Mouse (Mus musculus) 3134 (cell line): Measurements from ENCODE around the gene Tmem81.
"Not testable (repeated sequence)": the region's sequence is repeated elsewhere in the genome, so short reads cannot be mapped to it uniquely, and the experiment has no call there.

Experiments used
- DNase-seq: peaks from one replicate; pipeline ENCODE4 v3.0.0-alpha.2; 2011; ENCODE audit warnings: low spot score; ENCODE audit not compliant: insufficient read length; ENCODE audit errors: extremely low read depth

The Tmem81 gene

DNA sequence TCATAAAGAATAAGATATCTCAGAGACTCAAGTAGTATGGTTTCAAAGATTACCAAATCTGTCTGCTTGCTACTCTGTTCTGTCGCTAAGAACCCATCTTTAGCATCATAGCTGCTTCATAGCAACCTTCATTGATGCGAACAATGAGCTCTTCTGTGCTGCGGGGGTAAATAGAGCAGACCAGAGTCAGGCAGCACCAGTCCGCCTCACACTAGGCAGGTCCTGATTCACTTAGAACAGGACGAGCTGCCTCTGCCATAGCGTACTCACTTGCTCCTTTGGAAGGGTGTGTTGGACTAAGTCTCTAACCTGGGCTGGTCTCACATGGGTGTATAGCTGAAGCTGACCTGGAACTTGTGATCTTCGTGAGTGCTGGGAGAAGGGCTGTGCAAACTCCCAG, at the start of gene Tmem81:
TSS of gene Tmem81 (plus strand) at position 173 of the 400 bp plus-strand sequence.
- no peak for DNase-seq

DNA sequence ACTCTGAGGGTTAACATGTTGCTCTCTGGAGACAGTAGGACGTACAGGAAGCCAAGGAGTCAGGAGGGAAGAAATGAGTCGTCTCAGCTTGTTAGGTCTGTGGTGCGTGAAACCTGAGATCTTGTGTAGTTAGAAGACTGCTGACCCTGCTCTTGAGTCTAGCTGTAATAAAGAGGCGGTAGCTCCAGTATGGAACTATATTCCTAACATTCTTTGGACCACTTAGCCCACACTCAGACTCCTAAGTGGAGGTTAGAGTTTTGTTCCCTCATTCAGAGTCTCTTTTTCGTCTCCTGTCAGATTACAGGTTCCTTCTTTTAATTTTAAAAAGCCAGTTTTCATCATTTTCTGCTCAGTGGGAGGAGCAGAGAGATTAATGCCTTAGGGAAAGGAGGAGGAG, 41.4 kb upstream of the Tmem81 start:
- no peak for DNase-seq

DNA sequence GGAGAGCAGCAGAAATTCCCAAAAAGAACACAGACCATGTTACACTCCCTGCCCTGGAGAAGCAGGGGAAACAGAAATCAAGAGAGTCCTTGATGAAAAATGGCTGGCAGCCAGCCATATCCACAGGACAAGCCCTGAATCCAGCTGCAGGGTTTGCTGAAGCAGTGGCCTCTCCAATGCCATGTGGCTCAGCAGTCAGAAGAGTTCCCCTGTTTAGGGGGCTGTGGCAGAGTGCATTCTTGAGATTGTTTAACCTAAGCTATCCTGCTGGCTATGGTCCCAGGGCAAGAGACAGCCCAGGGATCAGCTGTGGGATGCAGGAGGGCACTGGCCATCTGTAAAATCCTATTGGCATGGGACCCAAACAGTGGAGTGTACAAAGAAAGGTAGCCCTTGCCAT, 37.1 kb upstream of the Tmem81 start:
- DNase-seq: no peak

DNA sequence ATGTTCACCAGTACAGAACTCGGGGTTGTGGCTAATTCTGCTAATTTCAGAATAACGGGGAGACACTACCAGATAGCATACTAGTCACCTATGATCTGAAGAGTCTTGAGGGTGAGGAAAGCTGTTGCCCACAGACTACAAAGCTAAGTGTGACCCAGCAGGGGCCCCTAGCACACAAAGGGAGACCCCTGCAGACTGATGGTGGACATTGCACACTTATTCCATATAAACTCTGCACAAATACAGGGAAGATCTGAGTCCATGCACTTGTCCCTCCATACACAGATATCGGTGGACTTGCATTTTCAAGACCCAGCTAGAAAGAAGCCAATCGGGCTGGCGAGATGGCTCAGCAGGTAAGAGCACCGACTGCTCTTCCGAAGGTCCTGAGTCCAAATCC, 36.5 kb upstream of the Tmem81 start:
- no peak for DNase-seq

DNA sequence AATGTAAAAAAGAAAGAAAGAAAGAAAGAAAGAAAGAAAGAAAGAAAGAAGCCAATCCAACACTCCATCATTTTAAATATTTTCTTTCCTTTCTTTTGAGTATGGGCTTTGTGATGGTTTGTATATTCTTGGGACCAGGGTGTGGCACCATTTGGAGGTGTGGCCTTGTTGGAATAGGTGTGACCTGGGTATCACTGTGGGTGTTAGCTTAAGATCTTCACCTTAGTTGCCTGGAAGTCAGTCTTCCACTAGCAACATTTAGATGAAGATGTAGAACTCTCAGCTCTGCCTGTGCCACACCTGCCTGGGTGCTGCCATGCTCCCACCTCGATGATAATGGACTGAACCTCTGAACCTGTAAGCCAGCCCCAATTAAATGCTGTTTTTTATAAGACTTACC, 36.0 kb upstream of the Tmem81 start:
- not testable (repeated sequence) for DNase-seq

DNA sequence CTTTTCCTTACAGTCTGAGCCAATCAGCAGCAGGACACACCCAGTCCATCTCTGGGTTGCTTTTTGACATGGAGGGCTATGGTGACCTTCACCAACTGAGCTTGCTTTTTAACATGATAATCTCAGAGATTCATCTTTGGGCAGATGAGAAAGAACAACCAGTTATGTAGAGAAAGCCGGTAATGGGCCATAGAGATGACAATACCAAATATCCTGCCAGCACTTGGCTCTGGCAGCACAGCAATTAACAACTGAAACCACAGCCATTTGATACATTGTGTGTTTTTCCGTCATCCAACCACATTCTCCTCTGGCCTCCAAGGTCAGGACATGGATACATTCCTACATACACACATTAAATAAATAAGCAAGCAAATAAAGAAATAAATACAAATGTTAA, 35.0 kb upstream of the Tmem81 start:
- DNase-seq: no peak

DNA sequence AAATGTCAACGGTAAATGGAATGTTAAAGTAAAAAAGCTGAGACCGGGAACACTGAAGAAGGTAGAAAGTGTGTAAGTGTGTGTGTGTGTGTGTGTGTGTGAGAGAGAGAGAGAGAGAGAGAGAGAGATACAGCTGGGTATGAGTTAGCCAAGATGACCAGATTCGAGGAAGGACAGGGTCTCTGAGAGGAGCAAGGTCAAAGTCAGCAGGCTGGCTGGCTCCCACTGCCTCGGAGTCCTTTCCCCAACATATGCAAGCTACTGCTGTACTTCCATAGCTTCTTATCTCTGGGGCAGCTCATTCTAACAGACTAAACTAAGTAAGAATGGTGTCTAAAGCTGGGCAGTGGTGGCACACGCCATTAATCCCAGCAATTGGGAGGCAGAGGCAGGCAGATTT, 34.5 kb upstream of the Tmem81 start:
- no peak for DNase-seq

DNA sequence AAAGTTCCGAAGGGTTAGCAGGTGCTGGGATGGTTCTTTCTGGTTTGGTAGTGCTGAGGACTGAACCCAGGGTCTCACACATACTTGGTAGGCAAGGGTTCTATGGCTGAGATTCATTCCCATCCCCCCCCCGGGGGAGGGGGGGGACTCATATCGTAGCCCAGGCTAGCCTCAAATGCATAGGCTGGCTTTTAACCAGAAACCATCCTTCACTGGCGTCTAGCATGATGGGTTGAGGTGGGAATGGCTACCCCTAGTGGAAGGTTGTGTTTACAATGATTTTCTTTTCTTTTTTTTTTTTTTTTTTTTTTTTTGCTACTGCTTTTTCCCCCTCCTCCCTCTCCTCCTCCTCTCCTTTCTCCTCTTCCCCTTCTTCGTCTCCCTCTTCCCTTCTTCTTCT, 33.5 kb upstream of the Tmem81 start:
- DNase-seq: no peak

DNA sequence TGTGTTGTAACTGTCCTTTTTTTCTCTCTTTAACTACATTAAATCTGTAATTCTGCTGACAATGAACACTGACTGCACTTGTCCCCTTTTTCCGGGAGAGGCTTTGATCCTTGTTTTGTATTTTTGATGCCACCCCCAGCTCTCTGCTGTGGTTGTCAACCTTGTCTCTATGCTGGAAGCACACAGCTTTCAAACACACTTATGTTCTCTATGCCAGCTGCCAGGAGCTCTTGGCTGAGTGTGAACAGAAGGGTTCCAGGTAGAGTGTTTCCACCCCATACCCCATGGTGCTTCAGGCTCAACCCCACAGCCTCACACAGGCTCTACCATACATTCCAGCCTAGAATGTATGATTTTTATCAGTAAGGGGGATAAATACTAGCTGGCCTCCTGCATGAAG, 31.5 kb upstream of the Tmem81 start:
- no peak for DNase-seq

DNA sequence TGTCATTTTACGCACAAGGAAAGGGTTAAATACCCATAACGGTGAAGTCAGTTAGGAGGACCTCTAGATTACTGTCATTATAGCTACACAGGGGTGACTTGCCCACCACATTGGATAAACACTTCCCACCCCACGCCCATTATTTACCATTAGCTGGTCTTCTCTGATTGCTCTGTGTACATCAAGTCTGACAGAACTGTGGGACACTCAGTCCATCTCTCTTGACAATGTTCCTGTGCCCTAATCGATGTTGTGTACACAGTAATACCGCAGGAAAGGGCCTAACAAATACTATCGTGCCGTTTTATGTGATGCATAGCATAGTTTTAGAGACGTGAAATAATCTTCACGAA, 29.5 kb upstream of the Tmem81 start:
- no peak for DNase-seq

DNA sequence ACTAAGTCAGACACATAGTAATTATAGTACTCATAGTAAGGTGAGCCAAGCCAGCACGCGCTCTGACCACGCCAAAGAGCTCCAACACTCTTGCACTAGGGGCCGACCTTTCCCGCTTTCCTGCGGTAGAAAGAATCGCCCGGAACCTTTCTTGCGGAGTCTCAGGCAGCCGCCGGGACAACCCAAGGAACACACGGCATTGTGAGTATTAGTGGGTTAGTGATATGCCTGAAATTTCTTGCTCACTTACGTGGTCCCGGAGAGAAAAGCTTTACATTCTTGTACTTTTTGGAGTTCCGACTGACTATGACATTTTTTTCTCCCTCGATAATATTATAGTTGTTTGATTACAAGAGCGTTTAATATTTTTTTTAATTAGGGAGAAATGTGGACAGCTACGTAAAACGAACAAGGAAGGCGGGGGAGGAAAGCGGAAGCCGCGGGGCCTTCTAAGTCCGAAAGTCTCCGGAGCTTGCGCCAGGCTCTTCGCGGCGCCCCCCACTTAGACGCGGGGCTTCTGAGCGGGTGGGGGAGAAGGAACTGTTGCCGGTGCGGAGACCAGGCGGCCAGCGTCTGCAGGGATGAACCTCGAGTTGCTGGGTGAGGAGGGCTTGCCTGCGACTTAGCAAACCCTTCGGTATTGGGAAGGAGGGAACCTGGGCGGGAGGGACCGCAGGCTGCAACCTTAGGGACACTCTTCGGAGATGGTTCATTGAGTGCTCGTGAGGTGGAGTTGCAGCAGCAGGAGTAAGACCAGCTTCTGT, 28.9 kb upstream of the Tmem81 start, which contains the start of gene Rbbp5:
TSS of gene Rbbp5 (plus strand) at position 438 of the 764 bp plus-strand sequence.
- peak; percentile 91 for DNase-seq

DNA sequence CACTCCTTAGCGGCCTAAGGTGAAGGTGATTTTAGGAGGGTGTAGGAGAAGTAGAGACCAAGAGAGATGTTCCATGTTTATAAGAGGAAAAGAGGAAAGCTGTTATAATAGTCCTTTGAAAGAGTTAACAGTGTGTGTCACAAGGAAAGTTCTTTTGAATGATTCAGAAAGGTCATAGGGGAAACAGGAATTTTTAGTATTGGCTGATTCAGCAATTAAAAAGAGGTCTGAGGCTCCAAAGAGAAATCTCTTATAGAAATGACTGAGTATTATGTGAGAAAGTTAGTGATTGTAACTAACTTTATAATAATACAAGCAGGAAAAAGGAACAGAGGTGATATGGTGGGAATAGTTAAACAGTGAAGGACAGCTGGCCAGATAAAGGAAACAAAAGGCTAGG, 26.6 kb upstream of the Tmem81 start:
- no peak for DNase-seq

DNA sequence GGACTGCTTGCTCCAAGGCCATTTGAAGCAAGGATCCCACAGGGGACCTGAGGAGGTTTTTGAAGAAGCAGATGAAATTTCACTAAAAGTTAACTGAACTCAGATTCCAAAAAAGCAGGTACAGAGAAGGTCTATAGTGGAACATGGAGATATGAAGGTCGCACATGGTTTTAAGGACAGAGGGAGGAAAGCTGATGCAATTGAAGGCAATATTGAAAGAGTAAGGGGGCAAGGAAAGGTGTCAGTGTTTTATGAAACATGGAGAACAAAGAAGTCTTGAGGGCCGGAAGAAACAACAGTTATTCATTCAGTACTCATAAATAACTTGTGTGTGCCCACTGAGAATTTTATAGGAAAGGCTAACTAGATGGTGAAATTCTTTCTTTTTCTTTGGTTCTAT, 24.4 kb upstream of the Tmem81 start:
- DNase-seq: no peak

DNA sequence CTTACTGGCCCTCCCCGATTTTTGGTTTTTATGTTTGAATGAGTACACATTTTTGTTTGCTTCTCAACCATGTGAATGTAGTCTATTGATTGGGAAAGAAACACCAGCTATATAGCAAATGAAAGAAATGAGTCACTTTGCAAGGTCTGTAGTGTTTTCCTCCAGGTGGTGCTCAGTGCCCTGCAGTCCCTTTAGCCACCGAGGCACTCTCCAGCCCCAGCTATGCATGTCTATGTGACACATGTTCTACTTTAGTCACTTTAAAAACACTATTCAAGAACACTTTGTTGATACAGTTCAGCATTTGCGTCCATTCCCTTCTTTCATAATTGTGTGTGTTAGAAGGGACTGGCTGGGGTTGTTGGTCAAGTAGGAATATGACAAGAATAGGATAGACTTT, 22.8 kb upstream of the Tmem81 start:
- DNase-seq: no peak

DNA sequence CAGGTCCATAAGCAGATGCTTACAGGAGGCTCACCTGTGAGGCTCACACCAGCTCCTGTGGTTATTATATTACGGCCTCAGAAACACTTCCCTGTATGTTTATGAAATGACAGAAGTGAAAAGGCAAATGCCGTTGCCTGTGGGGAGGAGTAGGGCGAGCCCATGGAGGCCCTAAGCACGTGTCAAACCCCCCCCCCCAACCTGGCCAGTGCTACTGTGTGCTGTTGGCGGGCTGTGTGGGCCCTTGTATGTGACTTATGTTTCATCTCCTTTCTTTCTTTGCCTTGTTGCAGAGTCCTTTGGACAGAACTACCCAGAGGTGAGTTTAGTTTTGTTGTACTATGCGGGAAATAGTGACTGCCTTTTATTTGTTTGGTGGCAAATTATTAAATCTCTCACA, 22.3 kb upstream of the Tmem81 start:
- DNase-seq: no peak

DNA sequence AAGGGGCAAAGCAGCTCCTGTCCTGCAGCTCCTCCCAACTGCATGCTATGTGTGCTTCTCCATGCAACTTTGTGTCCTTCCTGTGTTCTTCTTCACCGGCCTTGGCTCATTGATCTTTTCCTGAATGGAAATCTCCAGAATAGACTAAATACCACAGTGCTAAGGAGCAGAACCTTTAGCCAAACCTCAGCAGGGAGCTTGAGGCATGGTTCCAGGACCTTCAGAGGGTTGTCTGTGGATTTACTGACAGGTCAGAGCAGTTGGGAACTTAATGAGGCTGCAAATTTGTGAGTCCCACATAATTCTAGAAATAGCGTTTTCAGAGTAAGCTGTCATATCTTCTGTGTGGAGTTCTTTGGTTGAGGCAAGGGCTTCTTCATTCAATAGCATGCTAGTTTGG, 5.5 kb upstream of the Tmem81 start:
- no peak for DNase-seq

DNA sequence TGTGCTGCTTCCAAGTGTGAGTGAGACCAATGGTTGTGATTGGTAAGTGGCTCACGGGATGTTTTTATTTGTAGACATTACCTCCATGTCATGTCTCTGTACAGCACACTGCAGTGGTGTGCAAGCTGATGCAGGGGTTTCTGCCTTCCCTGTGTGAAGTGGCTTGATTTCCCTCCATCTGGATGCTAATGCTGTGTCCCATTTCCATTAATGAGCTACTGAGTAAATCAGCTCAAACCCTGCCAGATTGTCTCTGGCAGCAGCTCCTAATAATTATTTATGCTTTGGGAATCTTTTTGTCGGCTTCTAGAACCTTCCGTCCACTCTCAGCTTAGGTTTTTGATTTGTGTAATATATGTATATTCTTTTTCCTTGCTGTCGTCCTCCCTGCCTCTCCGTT, 875 bp upstream of the Tmem81 start:
- no peak for DNase-seq

DNA sequence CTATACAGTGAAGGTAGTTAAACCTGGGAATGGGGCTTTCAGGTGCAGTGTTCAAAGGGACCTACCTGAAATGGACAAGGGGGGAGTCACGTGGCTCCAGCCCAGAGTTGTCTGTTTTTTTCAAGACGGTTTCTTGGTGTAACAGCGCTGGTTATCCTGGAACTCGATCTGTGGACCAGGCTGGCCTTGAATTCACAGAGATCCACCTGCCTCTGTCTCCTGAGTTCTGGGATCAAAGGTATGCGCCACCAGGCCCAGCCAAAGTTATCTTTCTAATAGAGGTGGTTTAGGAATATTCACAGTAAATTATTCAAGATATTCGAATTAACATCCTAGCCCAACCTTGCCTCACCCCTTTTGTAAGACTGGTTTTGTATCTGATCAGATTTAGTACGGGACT, 626 bp downstream of the Tmem81 start:
- DNase-seq: no peak

DNA sequence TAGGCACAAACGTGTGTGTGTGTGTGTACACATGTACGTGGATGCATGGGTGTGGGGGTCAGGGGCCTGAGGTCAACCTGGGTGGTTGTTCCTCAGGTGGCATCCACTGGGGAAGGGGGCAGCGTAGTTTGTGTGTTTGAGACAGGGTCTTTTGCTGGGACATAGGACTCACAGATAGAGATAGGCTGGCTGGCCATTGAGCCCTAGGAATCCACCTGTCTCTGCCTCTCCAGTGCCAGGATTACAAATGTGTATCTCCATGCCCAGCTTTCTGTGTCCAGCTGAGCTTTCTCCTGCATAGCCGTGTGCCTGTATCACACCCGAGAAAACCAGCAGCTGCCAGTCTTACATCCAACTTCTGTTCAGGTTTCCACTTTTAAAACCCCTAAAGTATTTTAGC, 3.7 kb downstream of the Tmem81 start:
- DNase-seq: no peak

DNA sequence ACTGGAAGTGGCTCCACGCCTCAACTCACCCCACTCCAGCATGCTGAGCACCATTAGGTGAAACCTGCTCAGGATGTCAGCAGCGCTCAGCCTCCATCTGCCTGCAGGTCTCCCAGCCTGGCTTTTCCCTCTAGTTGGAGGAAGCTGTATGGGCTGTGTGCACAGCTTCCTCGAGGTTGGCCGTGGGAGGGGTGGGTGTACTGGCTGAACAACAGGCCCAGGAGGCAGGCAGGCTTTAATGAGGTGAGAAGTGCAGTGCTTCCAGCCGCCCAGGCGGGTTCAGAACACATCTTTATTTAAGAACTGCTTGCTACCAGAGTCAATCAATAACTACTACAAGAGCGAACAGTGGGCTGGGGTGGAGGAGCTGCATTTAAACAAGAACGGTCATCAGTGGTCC, 5.5 kb downstream of the Tmem81 start:
- no peak for DNase-seq

DNA sequence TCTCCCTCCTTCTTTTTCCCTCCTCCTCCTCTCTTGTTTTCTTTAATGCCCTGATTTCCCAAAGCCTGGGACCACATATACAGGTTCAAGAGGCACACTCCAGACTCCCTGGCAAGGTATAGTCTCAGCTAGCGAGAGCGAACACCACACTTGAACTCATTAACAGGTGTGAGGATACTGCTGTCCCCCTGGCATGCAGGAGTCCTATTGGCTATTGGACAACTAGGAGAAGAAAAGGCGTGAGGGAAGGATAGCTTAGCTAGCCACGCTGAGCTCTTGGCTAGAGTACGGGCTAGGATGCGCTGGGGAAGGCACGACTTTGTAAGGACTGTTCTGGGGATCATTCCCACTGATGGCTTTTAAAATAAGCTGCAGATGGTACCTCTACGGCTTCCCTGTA, 6.1 kb downstream of the Tmem81 start:
- no peak for DNase-seq

DNA sequence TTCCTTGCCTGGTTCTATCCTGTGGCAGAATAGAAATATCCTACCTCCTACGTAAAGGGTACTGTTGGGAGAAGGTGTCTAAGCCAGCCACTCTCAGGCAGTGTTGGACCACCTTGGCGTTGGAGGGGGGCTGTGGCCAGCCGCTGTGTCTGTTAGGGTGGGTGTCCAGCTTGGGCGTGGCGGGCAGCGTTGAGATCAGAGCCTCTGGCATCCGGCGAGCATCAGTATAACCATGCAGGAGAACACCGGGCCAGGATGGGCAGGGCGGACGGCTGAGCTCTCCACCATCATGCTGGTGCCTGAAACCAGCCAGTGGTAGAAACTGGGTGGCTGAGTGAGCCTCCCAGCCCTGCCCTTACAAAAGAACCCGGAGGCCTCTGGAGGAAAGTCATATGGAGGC, 9.3 kb downstream of the Tmem81 start:
- DNase-seq: no peak

DNA sequence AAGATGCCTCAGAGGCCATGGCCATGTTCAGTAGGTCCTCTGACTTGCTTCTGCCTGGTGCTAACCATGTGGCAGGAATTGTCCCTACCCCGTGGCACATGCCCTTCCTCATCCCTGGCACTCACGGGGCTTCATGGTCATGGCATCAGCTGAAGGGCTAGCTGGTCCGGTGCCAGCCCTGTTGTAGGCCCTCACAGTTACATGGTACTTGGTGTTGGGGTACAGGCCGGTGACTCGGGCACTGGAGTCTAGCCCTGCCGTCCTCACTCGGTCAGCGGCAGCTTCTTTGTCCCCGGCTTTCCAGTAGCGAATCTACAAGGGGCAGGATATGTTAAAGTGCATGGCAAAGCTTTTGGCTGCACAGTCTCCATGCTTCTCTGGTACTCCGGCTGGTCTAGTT, 10.7 kb downstream of the Tmem81 start:
- DNase-seq: no peak
